9 mouse cellular contexts compared by ENCODE assay signal in the genomic region with DNA sequence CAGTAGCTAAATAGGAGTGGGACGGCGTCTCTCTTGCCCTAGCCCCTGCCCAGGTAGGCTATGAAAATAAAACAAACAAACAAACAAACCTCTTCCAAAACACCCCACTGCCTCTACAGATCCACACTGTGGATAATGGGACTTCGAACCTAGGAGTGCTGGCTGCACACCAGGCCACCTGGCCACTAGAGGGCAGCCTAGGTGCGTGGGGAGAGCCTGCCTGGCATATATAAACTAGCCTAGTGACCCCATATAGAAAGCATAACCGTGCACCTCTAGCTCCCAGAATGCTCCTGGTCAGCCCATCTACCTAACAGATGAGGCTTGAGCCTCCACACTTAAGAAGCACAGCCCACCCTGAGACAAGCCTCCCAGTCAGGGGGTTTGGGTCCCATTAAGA. TPM values are rescaled to one million over a fixed set of nuclear protein-coding genes. Genes with fewer than 3 reads are reported as not detected.
DNase-seq lines count a peak whose midpoint lies in the region; ATAC-seq lines count a peak whose summit lies in the region.
"Had no signal": no experiment of that assay in that cellular context is flagged by ENCODE, and none has a peak within 500 bp of the region (broad histone marks: within the 10 kb centered on the region; RNA-seq: fewer than 3 reads in every experiment).

No protein-coding gene starts in this region.

- H3K4me1 ChIP-seq in lung, embryonic 16.5 days (replicated peaks; ENCODE audit: control insufficient read depth, insufficient read depth, low read length) = peaks cover 5% of the 10 kb centered on the region; the same call in 1 of the 2 replicates

- no peaks in the 10 kb centered on the region for H3K9me3 ChIP-seq in lung, embryonic 16.5 days (ENCODE audit: control insufficient read depth, low read length)

- H3K9ac ChIP-seq in lung, embryonic 16.5 days (ENCODE audit: low read length) = no peak overlapping the region

- H3K27me3 ChIP-seq in lung, embryonic 16.5 days (ENCODE audit: control insufficient read depth, insufficient read depth, low read depth, low read length) = no peaks in the 10 kb centered on the region

- DNase-seq in 416B (ENCODE audit: low read depth) = peak; percentile 64
- DNase-seq in ZHBTc4 (ENCODE audit: low read depth, low spot score) = peak; percentile 71
- DNase-seq in embryo, embryonic 11.5 days (ENCODE audit: low read depth, low spot score) = peak; percentile 42
- peak; percentile 38 to 50 for DNase-seq in heart, adult 9 months (ENCODE audit: low spot score in 2 of 2)
- peak; percentile 40 to 74 for DNase-seq in kidney, adult 8-10 months
- DNase-seq in right cerebral cortex, adult 2 months (ENCODE audit: low spot score in 2 of 2) = peak; percentile 27 to 36
- DNase-seq in urinary bladder, postnatal 14 days (ENCODE audit: low spot score) = peak; percentile 79

- H3K36me3 ChIP-seq in lung, embryonic 16.5 days (ENCODE audit: control insufficient read depth, insufficient read depth, low read length) = no peaks in the 10 kb centered on the region

- H3K4me3 ChIP-seq in lung, embryonic 16.5 days (ENCODE audit: low read length) = no peak overlapping the region
- H3K4me3 ChIP-seq: erythroblast, embryonic 14.5 days had no signal

- ATAC-seq in lung, embryonic 16.5 days (ENCODE audit: low read depth) = peak; percentile 53; the same call in 1 of the 2 replicates

- 41% methylated on average over 5 of the region's 5 CpGs for WGBS in lung, embryonic 16.5 days

- no peak overlapping the region for H3K4me2 ChIP-seq in lung, embryonic 16.5 days (ENCODE audit: low read depth, low read length)

- H3K27ac ChIP-seq in lung, embryonic 16.5 days (ENCODE audit: low read length) = peak overlapping the region; percentile 62; the same call in 1 of the 2 replicates

RNA-seq across cellular contexts. Expression of gene Noxa1, which starts 32.3 kb away (rescaled TPM):
- 1.7 and 2.6 TPM in 2 replicates for polyA plus RNA-seq in lung, embryonic 16.5 days (2015; fragmentation: Nextera tagmentation; extraction: Ambion mirVana)

RNA-seq across cellular contexts. Expression of gene Entpd8, which starts 47.1 kb away (rescaled TPM):
- polyA plus RNA-seq in lung, embryonic 16.5 days (2015; fragmentation: Nextera tagmentation; extraction: Ambion mirVana) = 0.64 and 0.74 TPM in 2 replicates

RNA-seq across cellular contexts. Expression of gene Nrarp, which starts 53.4 kb away (rescaled TPM):
- polyA plus RNA-seq in lung, embryonic 16.5 days (2015; fragmentation: Nextera tagmentation; extraction: Ambion mirVana) = 9.8 and 10.0 TPM in 2 replicates
